Mouse (Mus musculus) forebrain, embryonic 13.5 days (tissue): ENCODE measurements around the gene Rpp38. TPM values are rescaled to one million over a fixed set of nuclear protein-coding genes. Genes with fewer than 3 reads are reported as not detected.

ENCODE experiments used
- ATAC-seq: fragments of 200-750 bp; cut with Nextera tagmentation; 2 replicates; pipeline ENCODE4 v1.8.0; 2017
- H3K27ac ChIP-seq: fragments of 300-500 bp; sonication (generic); 2 replicates; pipeline ENCODE4 v1.5.1; 2015; ENCODE audit warnings: inconsistent platforms, mild to moderate bottlenecking, moderate library complexity
- H3K27me3 ChIP-seq: fragments of 300-500 bp; sonication (generic); 2 replicates; pipeline ENCODE4 v1.6.1; 2015; ENCODE audit warnings: mild to moderate bottlenecking, inconsistent platforms
- H3K36me3 ChIP-seq: fragments of 300-500 bp; sonication (generic); 2 replicates; pipeline ENCODE4 v1.6.1; 2015; ENCODE audit warnings: mild to moderate bottlenecking, inconsistent platforms; ENCODE audit not compliant: poor library complexity, severe bottlenecking
- H3K4me1 ChIP-seq: fragments of 300-500 bp; sonication (generic); 2 replicates; pipeline ENCODE4 v1.6.1; 2015; ENCODE audit warnings: inconsistent platforms
- H3K4me2 ChIP-seq: fragments of 300-500 bp; sonication (generic); 2 replicates; pipeline ENCODE4 v1.6.1; 2015; ENCODE audit warnings: inconsistent platforms, mild to moderate bottlenecking, moderate library complexity
- H3K4me3 ChIP-seq: fragments of 300-500 bp; sonication (generic); 2 replicates; pipeline ENCODE4 v1.5.1; 2015; ENCODE audit warnings: mild to moderate bottlenecking, inconsistent platforms
- H3K9ac ChIP-seq: fragments of 300-500 bp; sonication (generic); 2 replicates; pipeline ENCODE4 v1.6.1; 2015; ENCODE audit warnings: mild to moderate bottlenecking, inconsistent platforms
- H3K9me3 ChIP-seq: fragments of 300-500 bp; sonication (generic); replicated peaks from 2 replicates; pipeline ENCODE4 v1.6.1; 2016; ENCODE audit warnings: inconsistent platforms
- WGBS: fragments of 180-500 bp; shearing (Covaris S2); methylation state at CpG from one replicate; pipeline ENCODE4 v1.1.7; 2015; 5-methylcytosine and 5-hydroxymethylcytosine counted together
- polyA plus RNA-seq: library from polyadenylated mRNA; unstranded; fragments of >200 nt; fragmentation: Nextera tagmentation; extraction: Ambion mirVana; gene quantifications from 2 replicates; pipeline ENCODE4 v1.2.1, GENCODE M21; 2015

Gene Rpp38
- polyA plus RNA-seq, 1 experiment from 2014 or later: 16.5 TPM

DNA sequence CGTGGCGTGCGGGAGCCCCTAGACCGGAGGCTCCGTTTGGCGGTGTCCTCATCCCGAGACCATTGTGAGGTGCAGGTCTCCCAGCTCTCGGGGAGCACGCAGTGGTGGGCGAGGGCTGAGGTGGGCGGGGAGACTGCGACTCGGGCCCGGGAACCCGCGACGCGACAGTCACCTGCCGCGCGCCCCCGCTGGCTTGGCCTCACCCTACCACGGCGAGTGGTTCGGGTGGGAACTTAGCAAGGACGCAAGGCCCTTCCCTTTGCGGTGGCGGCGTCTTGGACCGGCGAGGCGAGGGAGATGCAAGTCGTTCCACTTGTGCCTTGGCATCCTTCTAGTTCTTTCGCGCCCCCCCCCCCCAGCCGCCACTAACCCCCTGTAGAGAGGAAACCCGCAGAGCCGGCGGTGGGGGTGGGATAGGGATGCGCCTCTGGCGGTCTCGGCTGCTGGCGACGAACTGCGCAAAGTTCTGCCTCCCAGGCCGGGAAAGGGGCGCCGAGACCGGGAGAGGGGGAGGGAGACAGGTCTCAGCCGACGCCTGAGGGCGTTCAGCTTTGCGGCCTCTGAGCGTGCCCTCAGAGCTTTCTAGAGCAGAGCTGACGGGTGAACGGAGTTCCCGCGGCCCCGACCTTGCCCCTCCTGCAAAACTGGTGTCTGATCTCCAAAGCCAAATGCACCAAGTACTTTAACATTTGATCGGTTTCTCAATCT lies 47.8 kb downstream of the Rpp38 start:
- Histone ChIP-seq H3K9ac (peak overlapping the region; percentile 84), H3K9me3 (no peaks in the 10 kb centered on the region), H3K4me2 (peak overlapping the region; percentile 75), H3K27ac (peak overlapping the region; percentile 89), H3K27me3 (no peaks in the 10 kb centered on the region), H3K4me1 (peaks cover 14% of the 10 kb centered on the region), H3K4me3 (peak overlapping the region; percentile 74), H3K36me3 (no peaks in the 10 kb centered on the region)
- under 1% methylated on average over 44 of the region's 60 CpGs for WGBS
- ATAC-seq: peak; percentile 1

DNA sequence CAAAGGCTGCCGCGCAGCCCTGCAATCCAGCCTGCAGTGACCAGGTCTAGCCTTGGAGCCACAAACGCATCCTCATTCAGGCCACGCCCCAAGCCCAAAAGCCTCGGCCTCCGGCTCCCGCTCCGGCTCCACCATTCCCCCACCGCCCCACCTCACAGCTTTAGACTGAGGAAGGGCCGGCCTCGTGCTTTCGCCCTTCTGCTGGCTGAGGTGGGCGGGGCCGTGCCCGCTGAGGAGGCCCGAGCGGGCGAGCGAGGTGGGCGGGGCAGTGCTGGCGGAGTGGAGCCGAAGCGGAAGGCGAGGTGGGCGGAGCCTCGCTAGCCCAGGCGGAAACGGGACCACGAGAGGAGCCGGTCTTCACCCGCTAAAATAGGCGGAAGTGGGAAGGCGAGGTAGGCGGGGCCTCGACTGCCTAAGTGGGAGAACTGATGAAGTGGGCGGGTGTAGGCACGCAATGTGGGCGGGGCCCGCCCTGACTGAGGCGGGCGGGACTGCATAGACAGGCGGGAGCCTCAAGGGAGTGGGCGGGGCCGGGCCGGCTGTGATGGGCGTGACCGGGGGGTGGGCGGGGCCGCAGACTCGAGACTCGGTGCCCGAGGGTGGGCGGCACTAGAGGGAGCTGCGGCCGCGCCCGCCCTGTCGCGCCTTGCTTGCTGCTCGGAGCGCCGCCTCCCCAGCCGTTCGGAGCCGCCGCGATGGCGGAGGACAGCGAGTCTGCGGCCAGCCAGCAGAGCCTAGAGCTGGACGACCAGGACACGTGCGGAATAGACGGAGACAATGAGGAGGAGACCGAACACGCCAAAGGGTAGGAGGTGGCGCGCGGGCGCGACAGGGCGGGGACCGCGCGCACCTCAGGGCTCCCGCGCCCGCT lies 48.6 kb downstream of the Rpp38 start, which contains the start of gene Nmt2:
TSS of gene Nmt2 (plus strand) at position 611 of the 871 bp plus-strand sequence.
- WGBS: under 1% methylated on average over 86 of the region's 88 CpGs
- Histone ChIP-seq H3K9me3 (no peaks in the 10 kb centered on the region), H3K27ac (peak within 1 kb of the TSS; percentile 89), H3K27me3 (no peaks in the 10 kb centered on the region), H3K9ac (peak within 1 kb of the TSS; percentile 84), H3K4me1 (peaks cover 14% of the 10 kb centered on the region), H3K4me3 (peak within 1 kb of the TSS; percentile 74), H3K36me3 (no peaks in the 10 kb centered on the region), H3K4me2 (peak within 1 kb of the TSS; percentile 75)
- ATAC-seq: peak; percentile 96

DNA sequence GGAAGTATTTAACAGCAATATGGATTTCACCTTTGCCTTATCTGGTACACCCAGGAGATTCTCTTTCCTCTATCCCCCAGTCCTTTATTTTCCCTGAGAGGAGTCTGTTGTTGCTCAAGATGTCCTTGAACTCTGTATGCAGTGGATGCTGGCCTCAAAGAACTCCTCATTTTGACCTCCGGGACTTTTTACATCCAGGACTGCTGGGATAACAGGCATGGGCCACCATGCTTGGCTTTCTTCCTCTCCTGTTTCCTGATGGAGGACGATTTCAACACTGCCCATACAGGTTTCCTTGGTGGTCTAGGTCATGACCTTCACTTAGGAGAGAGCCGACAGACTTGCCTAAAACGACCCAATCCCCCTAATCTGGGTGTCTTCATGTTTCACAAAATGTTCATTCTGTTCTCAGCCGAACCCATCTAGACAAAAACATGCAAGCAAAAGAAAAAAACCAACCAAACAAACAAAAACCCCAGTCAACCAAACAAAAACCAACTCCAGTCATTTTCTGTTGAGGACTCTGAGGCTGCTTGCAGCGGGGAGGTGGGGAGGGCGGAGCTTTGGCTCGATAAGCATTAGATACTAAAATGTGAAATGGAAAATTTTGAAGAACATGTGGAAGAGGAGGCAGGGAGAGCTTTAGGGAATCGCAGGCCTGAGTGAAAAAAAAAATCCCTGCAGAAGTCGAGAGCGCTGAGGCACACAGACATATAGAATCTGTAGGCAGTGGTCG lies 49.4 kb downstream of the Rpp38 start:
- WGBS: 11% methylated on average over 12 of the region's 12 CpGs
- H3K4me3 ChIP-seq: peak overlapping the region; percentile 74
- H3K9ac ChIP-seq: peak overlapping the region; percentile 69
- H3K27me3 ChIP-seq: no peaks in the 10 kb centered on the region
- H3K27ac ChIP-seq: peak overlapping the region; percentile 87
- ATAC-seq: no peak
- H3K4me2 ChIP-seq: peak overlapping the region; percentile 63
- no peaks in the 10 kb centered on the region for H3K36me3 ChIP-seq
- no peaks in the 10 kb centered on the region for H3K9me3 ChIP-seq
- H3K4me1 ChIP-seq: peaks cover 14% of the 10 kb centered on the region

DNA sequence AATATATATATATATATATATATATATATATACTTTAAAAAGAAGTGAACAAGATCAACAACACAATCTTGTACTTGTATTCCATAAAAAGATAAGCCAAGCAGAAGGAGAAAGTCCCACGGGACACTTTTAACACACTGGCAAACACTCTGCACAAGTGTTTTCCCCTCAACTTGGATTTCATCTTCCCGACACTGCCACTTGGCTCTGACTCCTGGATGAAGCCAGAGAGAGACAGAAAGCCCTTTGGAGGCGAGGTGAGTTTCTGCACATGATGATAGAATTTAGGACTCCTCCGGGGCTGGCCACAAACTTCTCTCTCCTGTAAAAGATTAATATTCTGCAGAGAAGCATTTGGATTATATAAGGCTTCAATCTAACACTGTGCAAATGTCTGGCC lies 51.1 kb downstream of the Rpp38 start:
- no peak for ATAC-seq
- H3K9ac ChIP-seq: no peak overlapping the region
- H3K36me3 ChIP-seq: no peaks in the 10 kb centered on the region
- WGBS: 85% methylated on average over 4 of the region's 4 CpGs
- H3K4me2 ChIP-seq: no peak overlapping the region
- H3K27ac ChIP-seq: no peak overlapping the region
- no peaks in the 10 kb centered on the region for H3K27me3 ChIP-seq
- H3K4me3 ChIP-seq: no peak overlapping the region
- no peaks in the 10 kb centered on the region for H3K9me3 ChIP-seq
- H3K4me1 ChIP-seq: peaks cover 14% of the 10 kb centered on the region

Other genes starting within 250 kb of the Rpp38 start
- 26.1 and 27.8 TPM in 2 replicates for gene Fam171a1, start 218.4 kb downstream of the Rpp38 start, polyA plus RNA-seq
- gene Nmt2, start 48.4 kb downstream of the Rpp38 start, polyA plus RNA-seq: 84.7 and 90.2 TPM in 2 replicates
- 0.58 and 1.2 TPM in 2 replicates for gene Acbd7, start 3.5 kb upstream of the Rpp38 start, polyA plus RNA-seq
- not detected in 2 replicates for gene Olah, start 64.6 kb upstream of the Rpp38 start, polyA plus RNA-seq
- gene Meig1, start 90.0 kb upstream of the Rpp38 start, polyA plus RNA-seq: 3.6 and 5.3 TPM in 2 replicates
- gene Dclre1c, start 91.5 kb upstream of the Rpp38 start, polyA plus RNA-seq: 8.1 and 9.3 TPM in 2 replicates
- gene Suv39h2, start 142.4 kb upstream of the Rpp38 start, polyA plus RNA-seq: 27.0 and 28.6 TPM in 2 replicates
- gene Gm45902, start 180.1 kb upstream of the Rpp38 start, polyA plus RNA-seq: 7.8 and 9.2 TPM in 2 replicates
- gene Hspa14, start 180.2 kb upstream of the Rpp38 start, polyA plus RNA-seq: 93.6 and 106 TPM in 2 replicates
- 0.20 and 0.31 TPM in 2 replicates for gene Cdnf, start 180.4 kb upstream of the Rpp38 start, polyA plus RNA-seq
- gene Fam107b, start 237.8 kb upstream of the Rpp38 start, polyA plus RNA-seq: 43.5 and 45.2 TPM in 2 replicates